Mouse (Mus musculus) urinary bladder, postnatal 36 days (tissue): ENCODE results near the gene Wt1.

Experiments used
- DNase-seq, 2 experiments: peaks; one replicate each; pipeline ENCODE4 v3.0.0; 2022; ENCODE audit warnings: low spot score in 2 of 2, mixed read lengths in 1 of 2

The Wt1 gene

GRCm38 (mm10) chr2:105185140-105185539 is 58.8 kb downstream of the Wt1 start:
- DNase-seq = no peak

GRCm38 (mm10) chr2:105185768-105186529 is 59.6 kb downstream of the Wt1 start:
- no peak for DNase-seq

GRCm38 (mm10) chr2:105186591-105186990 is 60.3 kb downstream of the Wt1 start:
- DNase-seq = no peak

GRCm38 (mm10) chr2:105188182-105188581 is 61.9 kb downstream of the Wt1 start:
- no peak for DNase-seq

GRCm38 (mm10) chr2:105189352-105189751 is 63.0 kb downstream of the Wt1 start:
- no peak for DNase-seq

- DNase-seq = no peak
Observed at GRCm38 (mm10) chr2:105200152-105200551, 73.8 kb downstream of the Wt1 start.

- no peak for DNase-seq
Observed at GRCm38 (mm10) chr2:105206563-105207174, 80.3 kb downstream of the Wt1 start.

- no peak for DNase-seq
Observed at GRCm38 (mm10) chr2:105212839-105213238, 86.5 kb downstream of the Wt1 start.

GRCm38 (mm10) chr2:105215914-105216313 is 89.6 kb downstream of the Wt1 start:
- no peak for DNase-seq

GRCm38 (mm10) chr2:105219229-105219628 is 92.9 kb downstream of the Wt1 start:
- no peak for DNase-seq

GRCm38 (mm10) chr2:105219664-105220063 is 93.3 kb downstream of the Wt1 start:
- DNase-seq = no peak

GRCm38 (mm10) chr2:105220738-105221303 is 94.5 kb downstream of the Wt1 start:
- DNase-seq = no peak
